Mouse (Mus musculus) cortical plate, adult 2 months (tissue): ENCODE data around the gene Nfia.

ENCODE experiments used
- CTCF ChIP-seq: fragments of 200-500 bp; IDR thresholded peaks from 2 replicates; pipeline ENCODE4 v1.5.1; 2011; ENCODE audit warnings: mild to moderate bottlenecking, control low read depth, low read length; ENCODE audit not compliant: insufficient read depth; ENCODE audit errors: extremely low read depth
- POLR2A ChIP-seq: fragments of 200-500 bp; IDR thresholded peaks from 2 replicates; pipeline ENCODE4 v1.6.1; 2011; ENCODE audit warnings: mild to moderate bottlenecking, low read length, control low read depth; ENCODE audit not compliant: insufficient read depth; ENCODE audit errors: extremely low read depth

GRCm38 (mm10) chr4:98044611-98045010 is 272.1 kb downstream of the Nfia start:
- no peak for TF ChIP-seq CTCF
- no peak for TF ChIP-seq POLR2A
